Mouse (Mus musculus) kidney, adult 2 months (tissue): ENCODE data around the gene Cemip. TPM values are rescaled to one million over a fixed set of nuclear protein-coding genes. Genes with fewer than 3 reads are reported as not detected.
A peak's percentile ranks its signal among the peaks of the same experiment; 100 is the strongest.

ENCODE experiments used
- DNase-seq: peaks from one replicate; pipeline ENCODE4 v3.0.0; 2021
- H3K27ac ChIP-seq: fragments of 200-500 bp; 2 replicates; pipeline ENCODE4 v1.5.1; 2012; ENCODE audit warnings: low read depth, low read length, control low read depth, inconsistent platforms; ENCODE audit not compliant: insufficient read depth
- H3K27me3 ChIP-seq: fragments of 200-500 bp; replicated peaks from 2 replicates; pipeline ENCODE4 v1.6.1; 2012; ENCODE audit warnings: mild to moderate bottlenecking, moderate library complexity, low read length, inconsistent platforms; ENCODE audit not compliant: control insufficient read depth, insufficient read depth
- H3K36me3 ChIP-seq: fragments of 200-500 bp; 2 replicates; pipeline ENCODE4 v1.6.1; 2012; ENCODE audit warnings: mild to moderate bottlenecking, moderate library complexity, low read length, inconsistent platforms; ENCODE audit not compliant: control insufficient read depth, insufficient read depth
- H3K4me1 ChIP-seq: fragments of 200-500 bp; 2 replicates; pipeline ENCODE4 v1.6.1; 2011; ENCODE audit warnings: low read length; ENCODE audit not compliant: control insufficient read depth, insufficient read depth
- H3K4me3 ChIP-seq: fragments of 200-500 bp; 2 replicates; pipeline ENCODE4 v1.5.1; 2011; ENCODE audit warnings: mild to moderate bottlenecking, low read depth, low read length, control low read depth; ENCODE audit not compliant: insufficient read depth
- CTCF ChIP-seq: fragments of 200-500 bp; conservative IDR thresholded peaks from 2 replicates; pipeline ENCODE4 v1.5.1; 2011; ENCODE audit warnings: low read depth, mild to moderate bottlenecking, control low read depth, low read length, moderate library complexity, mixed read lengths; ENCODE audit not compliant: insufficient read depth, insufficient read length
- POLR2A ChIP-seq: fragments of 200-500 bp; IDR thresholded peaks from one replicate; pipeline ENCODE4 v1.6.1; 2011; ENCODE audit warnings: low read depth, low read length, control low read depth
- WGBS: fragments of 180-500 bp; shearing (Covaris S2); methylation state at CpG from one replicate; pipeline ENCODE4 v1.1.7; 2018; 5-methylcytosine and 5-hydroxymethylcytosine counted together
- polyA plus RNA-seq: library from polyadenylated mRNA; depleted of rRNA; stranded (reverse); fragments of >200 nt; gene quantifications from 2 replicates; pipeline ENCODE4 v1.2.3, GENCODE M21; 2012

Cemip gene
- polyA plus RNA-seq, 1 experiment, result 0.08 TPM

- no peaks in the 10 kb centered on the region for H3K27me3 ChIP-seq
- no peaks in the 10 kb centered on the region for H3K4me1 ChIP-seq
- no peaks in the 10 kb centered on the region for H3K36me3 ChIP-seq
- TF ChIP-seq CTCF (no peak), POLR2A (no peak)
- H3K27ac ChIP-seq, result no peak overlapping the region
- WGBS, result 78% methylated on average over 4 of the region's 4 CpGs
- no peak overlapping the region for H3K4me3 ChIP-seq
- DNase-seq, result no peak
These were observed 4.5 kb upstream of the Cemip start for GRCm38 (mm10) chr7:84090793-84091192.

GRCm38 (mm10) chr7:84089777-84090176 is 3.5 kb upstream of the Cemip start:
- H3K4me3 ChIP-seq, result no peak overlapping the region
- no peaks in the 10 kb centered on the region for H3K4me1 ChIP-seq
- TF ChIP-seq CTCF (peak; percentile 71), POLR2A (no peak)
- H3K36me3 ChIP-seq, result no peaks in the 10 kb centered on the region
- peak; percentile 42 for DNase-seq
- H3K27me3 ChIP-seq, result no peaks in the 10 kb centered on the region
- no peak overlapping the region for H3K27ac ChIP-seq
- WGBS, result 7% methylated on average over 1 of the region's 1 CpGs

GRCm38 (mm10) chr7:84088971-84089370 is 2.7 kb upstream of the Cemip start:
- no peak overlapping the region for H3K4me3 ChIP-seq
- DNase-seq, result peak; percentile 86
- 5% methylated on average over 4 of the region's 4 CpGs for WGBS
- H3K36me3 ChIP-seq, result no peaks in the 10 kb centered on the region
- H3K27me3 ChIP-seq, result no peaks in the 10 kb centered on the region
- H3K27ac ChIP-seq, result no peak overlapping the region
- no peaks in the 10 kb centered on the region for H3K4me1 ChIP-seq
- TF ChIP-seq CTCF (peak; percentile 96), POLR2A (no peak)

- 72% methylated on average over 3 of the region's 3 CpGs for WGBS
- Histone ChIP-seq H3K27ac (no peak overlapping the region), H3K36me3 (no peaks in the 10 kb centered on the region), H3K4me3 (no peak overlapping the region), H3K4me1 (no peaks in the 10 kb centered on the region), H3K27me3 (no peaks in the 10 kb centered on the region)
- TF ChIP-seq CTCF (no peak), POLR2A (no peak)
- DNase-seq, result no peak
These were observed 1.9 kb upstream of the Cemip start for GRCm38 (mm10) chr7:84088191-84088590.

- WGBS, result 7% methylated on average over 39 of the region's 39 CpGs
- no peaks in the 10 kb centered on the region for H3K27me3 ChIP-seq
- no peak for TF ChIP-seq POLR2A
- no peak for TF ChIP-seq CTCF
- H3K36me3 ChIP-seq, result no peaks in the 10 kb centered on the region
- H3K27ac ChIP-seq, result no peak overlapping the region
- no peaks in the 10 kb centered on the region for H3K4me1 ChIP-seq
- peak; percentile 54 for DNase-seq
- H3K4me3 ChIP-seq, result no peak overlapping the region
These were observed 1.0 kb downstream of the Cemip start for GRCm38 (mm10) chr7:84085049-84085945.

- H3K27ac ChIP-seq, result no peak overlapping the region
- TF ChIP-seq CTCF, result no peak
- no peak for TF ChIP-seq POLR2A
- no peak for DNase-seq
- WGBS, result 44% methylated on average over 7 of the region's 7 CpGs
- H3K4me3 ChIP-seq, result no peak overlapping the region
- H3K36me3 ChIP-seq, result no peaks in the 10 kb centered on the region
- no peaks in the 10 kb centered on the region for H3K4me1 ChIP-seq
- H3K27me3 ChIP-seq, result no peaks in the 10 kb centered on the region
These were observed 8.9 kb downstream of the Cemip start for GRCm38 (mm10) chr7:84077257-84078013.

- 63% methylated on average over 8 of the region's 8 CpGs for WGBS
These were observed 12.0 kb downstream of the Cemip start for GRCm38 (mm10) chr7:84074266-84074665.

More at GRCm38 (mm10) chr7:84074266-84074665, 12.0 kb downstream of the Cemip start:
- no peaks in the 10 kb centered on the region for H3K27me3 ChIP-seq
- no peaks in the 10 kb centered on the region for H3K36me3 ChIP-seq
- no peak for DNase-seq
- no peak overlapping the region for H3K27ac ChIP-seq
- no peak overlapping the region for H3K4me3 ChIP-seq
- TF ChIP-seq CTCF (no peak), POLR2A (no peak)
- no peaks in the 10 kb centered on the region for H3K4me1 ChIP-seq
